Mouse (Mus musculus) urinary bladder, adult 2 months (tissue): ENCODE measurements at regions not wholly inside any gene's neighbourhood (a gene's known extent, or its start where the extent isn't known, plus 50 kb on each side); places are given as distances from the start of the nearest gene placed in this dataset.

Experiments
- DNase-seq: peaks from one replicate; pipeline ENCODE4 v3.0.0; 2022; ENCODE audit warnings: low spot score

- DNase-seq = no peak
Observed at GRCm38 (mm10) chr15:42304097-42304496, 2169.9 kb downstream of the 9330182O14Rik start.

DNA sequence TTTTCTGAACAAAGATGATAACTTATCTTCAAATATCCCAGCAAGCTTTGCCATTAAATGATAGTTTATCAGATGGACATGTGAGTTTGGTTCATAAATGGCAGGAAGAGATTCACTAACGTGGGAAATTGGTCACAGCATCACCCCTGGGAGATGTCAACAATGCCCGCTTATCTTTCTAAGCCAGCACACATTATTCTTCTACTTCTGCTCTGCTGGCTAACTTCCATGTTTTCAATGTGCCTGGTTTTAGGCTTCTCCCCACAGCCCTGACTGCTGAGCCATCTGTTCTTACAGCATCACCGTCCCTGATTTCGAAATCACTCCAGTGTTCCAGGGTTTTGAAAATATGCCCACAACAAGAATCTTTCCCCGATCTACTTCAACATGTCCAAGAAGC is 2175.4 kb downstream of the 9330182O14Rik start:
- no peak for DNase-seq

GRCm38 (mm10) chr15:42311166-42311565 is 2177.0 kb downstream of the 9330182O14Rik start:
- DNase-seq = no peak

DNA sequence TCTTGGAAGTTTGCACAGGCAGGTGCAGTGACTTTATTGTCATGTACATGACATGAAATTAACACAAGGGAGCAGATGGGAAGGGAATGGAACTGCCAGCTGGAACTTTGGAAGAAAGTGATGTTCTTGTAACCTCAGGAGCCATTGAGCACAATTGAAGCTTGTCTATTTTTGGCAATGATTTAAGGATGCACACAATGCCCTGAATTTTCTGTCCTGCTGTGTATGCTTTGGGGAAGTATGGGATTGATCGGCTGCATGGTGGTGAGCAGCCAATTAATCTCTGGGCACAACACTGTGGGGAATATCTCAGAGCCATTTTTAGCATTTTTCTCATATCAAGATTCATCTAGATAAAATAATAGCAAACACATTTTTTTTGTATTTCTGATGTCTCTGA is 2186.2 kb downstream of the 9330182O14Rik start:
- DNase-seq = no peak

- DNase-seq = no peak
Observed at GRCm38 (mm10) chr15:42322940-42323339, 2188.8 kb downstream of the 9330182O14Rik start.

GRCm38 (mm10) chr15:42325221-42325620 is 2191.1 kb downstream of the 9330182O14Rik start:
- DNase-seq = no peak

GRCm38 (mm10) chr15:42328535-42328934 is 2194.4 kb downstream of the 9330182O14Rik start:
- no peak for DNase-seq

GRCm38 (mm10) chr15:42329742-42330141 is 2195.6 kb downstream of the 9330182O14Rik start:
- no peak for DNase-seq

GRCm38 (mm10) chr15:42333642-42334041 is 2199.5 kb downstream of the 9330182O14Rik start:
- DNase-seq = no peak

- no peak for DNase-seq
Observed at GRCm38 (mm10) chr15:42346131-42346530, 2212.0 kb downstream of the 9330182O14Rik start.

DNA sequence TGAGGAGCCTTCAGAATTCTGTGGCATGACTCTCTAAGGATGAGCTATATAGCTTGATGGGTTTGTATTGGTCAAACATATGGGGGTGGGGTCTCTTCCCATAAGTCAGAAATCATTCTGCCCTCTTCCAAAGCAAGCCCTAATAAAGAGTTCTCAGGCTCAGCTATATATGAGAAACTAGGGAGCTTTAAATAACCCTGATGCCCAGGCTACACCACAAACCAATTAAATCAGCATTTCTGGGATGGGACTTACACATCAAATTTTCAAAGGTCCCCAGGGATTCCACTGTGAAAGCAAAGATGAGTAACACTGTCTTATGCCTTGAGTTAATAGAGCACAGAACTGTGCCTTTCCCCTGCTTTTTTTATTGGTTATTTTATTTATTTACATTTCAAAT is 2227.7 kb downstream of the 9330182O14Rik start:
- no peak for DNase-seq

DNA sequence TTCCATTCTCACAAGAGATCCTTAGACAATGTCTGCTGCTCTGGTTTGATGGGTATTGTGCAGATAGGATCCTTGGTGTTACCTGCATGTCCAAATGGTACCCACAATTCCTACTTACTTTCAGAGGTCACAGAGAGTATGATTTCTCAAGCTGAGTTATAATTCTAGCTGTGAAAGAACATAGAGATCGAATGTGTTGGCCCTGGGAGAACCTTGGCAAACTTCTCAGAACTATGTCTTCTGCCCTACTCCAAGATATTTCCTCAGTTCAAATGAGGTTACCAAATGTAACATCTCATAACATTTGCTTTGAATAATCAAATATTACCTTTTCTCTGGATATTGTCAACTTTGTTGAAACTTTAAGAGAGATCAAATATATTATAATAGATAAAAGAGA is 2230.8 kb downstream of the 9330182O14Rik start:
- no peak for DNase-seq

DNA sequence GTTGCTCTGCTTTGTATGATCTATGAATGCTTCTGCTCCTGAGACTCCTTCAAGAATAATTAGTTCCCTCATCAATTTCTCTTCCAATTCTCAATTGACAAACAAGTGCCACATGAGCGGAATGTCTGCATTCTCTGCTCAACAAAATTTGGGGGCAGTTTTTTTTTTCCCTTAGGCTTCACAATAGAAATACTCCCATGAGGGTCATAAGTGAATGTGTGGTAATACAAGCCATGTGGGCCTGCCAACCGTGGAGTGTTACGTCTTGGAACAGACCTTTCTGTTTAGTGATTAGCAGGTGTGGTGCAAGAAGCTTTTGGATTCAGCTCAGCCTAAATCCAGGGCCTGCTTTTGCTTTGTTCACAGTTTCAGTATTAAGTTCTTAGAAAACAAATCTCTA is 2232.6 kb downstream of the 9330182O14Rik start:
- DNase-seq = no peak

- DNase-seq = no peak
Observed at GRCm38 (mm10) chr15:42369603-42370002, 2235.4 kb downstream of the 9330182O14Rik start.

- no peak for DNase-seq
Observed at GRCm38 (mm10) chr15:42370044-42370443, 2235.9 kb downstream of the 9330182O14Rik start.

DNA sequence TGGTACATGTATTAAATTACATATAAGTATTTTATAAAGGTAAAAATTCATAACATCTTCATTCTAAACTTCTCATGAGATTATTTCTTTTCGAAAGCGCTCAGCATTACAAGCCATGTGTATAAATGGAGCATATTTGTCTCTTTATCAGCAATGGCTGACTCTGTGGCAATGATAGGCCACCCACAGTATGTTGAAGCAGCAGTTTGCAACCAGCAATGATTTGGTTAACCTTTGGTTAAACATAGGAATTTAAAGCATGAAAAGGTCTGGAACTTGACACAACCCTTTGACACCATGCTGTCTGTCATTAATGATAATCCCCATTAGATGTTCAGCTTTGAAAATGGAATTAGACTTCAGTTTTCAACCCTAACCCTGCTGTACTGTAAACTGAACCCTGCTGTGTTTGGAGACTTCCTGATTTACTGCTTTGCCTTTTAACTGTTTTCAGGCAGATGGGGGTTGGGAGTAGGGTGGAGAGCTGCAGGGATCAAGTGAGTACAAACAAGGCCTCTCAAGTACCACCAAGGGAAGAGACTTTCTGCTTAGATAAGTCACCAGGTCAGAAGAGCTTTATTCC is 2238.6 kb downstream of the 9330182O14Rik start:
- no peak for DNase-seq
